Mouse (Mus musculus): ENCODE data around the gene S100a4. TPM values are rescaled to one million over a fixed set of nuclear protein-coding genes. Genes with fewer than 3 reads are reported as not detected.

S100a4 gene
- polyA plus RNA-seq, 1 experiment from 2014 or later, result 18.3 TPM

- Histone ChIP-seq H3K36me3 (ENCODE audit: insufficient read depth, low read length) (no peaks in the 10 kb centered on the region), H3K4me1 (replicated peaks; ENCODE audit: insufficient read depth, low read length) (no peaks in the 10 kb centered on the region), H3K9ac (ENCODE audit: low read depth, low read length) (no peak overlapping the region), H3K4me3 (replicated peaks; ENCODE audit: low read depth, low read length) (no peak overlapping the region), H3K27ac (no peak overlapping the region), H3K9me3 (replicated peaks; ENCODE audit: low read length) (no peaks in the 10 kb centered on the region), H3K4me2 (ENCODE audit: low read length) (no peak overlapping the region), H3K27me3 (ENCODE audit: insufficient read depth, low read length) (no peaks in the 10 kb centered on the region)
- DNase-seq (ENCODE audit: low spot score) (no peak), ATAC-seq (replicated peaks; ENCODE audit: low FRiP score, low read depth) (no peak)
- no peak for TF ChIP-seq CTCF (IDR thresholded peaks at IDR 0.05; ENCODE audit: low read depth)
These were observed 45.4 kb downstream of the S100a4 start for GRCm38 (mm10) chr3:90648981-90649380.

DNA sequence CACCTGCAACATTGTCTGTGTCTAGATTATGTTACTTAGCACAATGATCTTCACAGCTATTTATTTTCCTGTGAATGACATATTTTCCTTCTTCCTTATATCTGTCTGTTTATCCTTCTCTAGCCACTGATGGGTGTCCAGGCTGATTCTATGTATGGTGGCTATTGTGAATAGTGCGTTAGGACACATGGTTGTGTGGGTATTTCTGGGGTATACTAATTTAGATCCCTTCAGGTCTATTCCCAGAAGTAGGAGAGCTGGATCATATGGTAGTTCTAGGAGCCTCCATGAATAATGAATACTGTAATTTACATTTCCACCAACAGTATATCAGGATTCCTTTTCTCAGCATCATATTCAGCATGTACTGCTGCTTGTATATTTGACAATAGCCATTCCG, 46.3 kb downstream of the S100a4 start:
- H3K4me2 ChIP-seq (ENCODE audit: low read length), result no peak overlapping the region

GRCm38 (mm10) chr3:90652878-90653508, 49.4 kb downstream of the S100a4 start:
- Histone ChIP-seq H3K9ac (ENCODE audit: low read depth, low read length) (no peak overlapping the region), H3K4me2 (ENCODE audit: low read length) (no peak overlapping the region), H3K4me1 (replicated peaks; ENCODE audit: insufficient read depth, low read length) (no peaks in the 10 kb centered on the region), H3K27ac (no peak overlapping the region), H3K4me3 (replicated peaks; ENCODE audit: low read depth, low read length) (no peak overlapping the region), H3K9me3 (replicated peaks; ENCODE audit: low read length) (no peaks in the 10 kb centered on the region), H3K36me3 (ENCODE audit: insufficient read depth, low read length) (no peaks in the 10 kb centered on the region), H3K27me3 (ENCODE audit: insufficient read depth, low read length) (no peaks in the 10 kb centered on the region)
- ATAC-seq (replicated peaks; ENCODE audit: low FRiP score, low read depth) (no peak; the same call in 1 of the 2 replicates), DNase-seq (ENCODE audit: low spot score) (peak; percentile 85)
- peak; percentile 88 for TF ChIP-seq CTCF (IDR thresholded peaks at IDR 0.05; ENCODE audit: low read depth)
- 39% methylated on average over 5 of the region's 5 CpGs for WGBS

More for the DNA sequence above, 46.3 kb downstream of the S100a4 start:
- Histone ChIP-seq H3K36me3 (ENCODE audit: insufficient read depth, low read length) (no peaks in the 10 kb centered on the region), H3K4me3 (replicated peaks; ENCODE audit: low read depth, low read length) (no peak overlapping the region), H3K4me1 (replicated peaks; ENCODE audit: insufficient read depth, low read length) (no peaks in the 10 kb centered on the region), H3K9me3 (replicated peaks; ENCODE audit: low read length) (no peaks in the 10 kb centered on the region), H3K9ac (ENCODE audit: low read depth, low read length) (no peak overlapping the region), H3K27ac (no peak overlapping the region), H3K27me3 (ENCODE audit: insufficient read depth, low read length) (no peaks in the 10 kb centered on the region)
- TF ChIP-seq CTCF (IDR thresholded peaks at IDR 0.05; ENCODE audit: low read depth), result no peak
- 89% methylated on average over 2 of the region's 2 CpGs for WGBS
- ATAC-seq (replicated peaks; ENCODE audit: low FRiP score, low read depth) (no peak), DNase-seq (ENCODE audit: low spot score) (no peak)

DNA sequence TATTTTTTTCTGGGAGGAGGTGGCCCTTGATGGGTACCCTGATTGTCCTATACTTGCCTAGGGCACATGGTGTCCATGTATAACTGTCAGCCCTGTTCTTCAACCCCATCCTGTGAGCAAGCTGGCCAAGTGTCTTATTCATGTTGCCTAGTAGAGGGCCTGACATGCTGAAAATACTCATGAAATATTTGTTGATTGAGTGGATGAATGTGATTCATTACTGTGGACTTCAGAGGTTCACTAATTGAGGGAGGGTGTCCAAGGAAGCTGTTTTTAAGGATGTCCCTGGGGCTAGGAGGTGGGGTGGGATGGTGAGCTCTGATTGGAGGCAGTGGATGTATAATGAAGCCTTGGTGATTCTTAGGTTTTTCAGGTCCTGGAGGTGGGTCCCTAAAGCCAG, 50.1 kb downstream of the S100a4 start, which contains the start of gene S100a7a:
S100a7a (plus strand) TSS at position 301 of the 400 bp plus-strand sequence.
- Histone ChIP-seq H3K27ac (no peak within 1 kb of the TSS), H3K4me3 (replicated peaks; ENCODE audit: low read depth, low read length) (no peak within 1 kb of the TSS), H3K27me3 (ENCODE audit: insufficient read depth, low read length) (no peaks in the 10 kb centered on the region), H3K9ac (ENCODE audit: low read depth, low read length) (no peak within 1 kb of the TSS), H3K36me3 (ENCODE audit: insufficient read depth, low read length) (no peaks in the 10 kb centered on the region), H3K9me3 (replicated peaks; ENCODE audit: low read length) (no peaks in the 10 kb centered on the region), H3K4me1 (replicated peaks; ENCODE audit: insufficient read depth, low read length) (no peaks in the 10 kb centered on the region), H3K4me2 (ENCODE audit: low read length) (no peak within 1 kb of the TSS)
- TF ChIP-seq CTCF (IDR thresholded peaks at IDR 0.05; ENCODE audit: low read depth), result no peak
- ATAC-seq (replicated peaks; ENCODE audit: low FRiP score, low read depth), result no peak
- DNase-seq (ENCODE audit: low spot score), result no peak

Other genes with a start within 250 kb of the S100a4 start
- gene Slc27a3, start 213.8 kb upstream of the S100a4 start, polyA plus RNA-seq (2015; fragmentation: Nextera tagmentation; extraction: Ambion mirVana), result 15.1 and 16.1 TPM in 2 replicates
- 17.0 and 17.9 TPM in 2 replicates for gene Ints3, start 170.1 kb upstream of the S100a4 start, polyA plus RNA-seq (2015; fragmentation: Nextera tagmentation; extraction: Ambion mirVana)
- 16.7 and 17.1 TPM in 2 replicates for gene Npr1, start 137.9 kb upstream of the S100a4 start, polyA plus RNA-seq (2015; fragmentation: Nextera tagmentation; extraction: Ambion mirVana)
- gene Ilf2, start 127.6 kb upstream of the S100a4 start, polyA plus RNA-seq (2015; fragmentation: Nextera tagmentation; extraction: Ambion mirVana), result 118 and 134 TPM in 2 replicates
- 76.1 and 79.6 TPM in 2 replicates for gene Snapin, start 112.7 kb upstream of the S100a4 start, polyA plus RNA-seq (2015; fragmentation: Nextera tagmentation; extraction: Ambion mirVana)
- 122 and 126 TPM in 2 replicates for gene Chtop, start 94.3 kb upstream of the S100a4 start, polyA plus RNA-seq (2015; fragmentation: Nextera tagmentation; extraction: Ambion mirVana)
- gene S100a1, start 89.4 kb upstream of the S100a4 start, polyA plus RNA-seq (2015; fragmentation: Nextera tagmentation; extraction: Ambion mirVana), result 336 and 353 TPM in 2 replicates
- gene S100a13, start 89.3 kb upstream of the S100a4 start, polyA plus RNA-seq (2015; fragmentation: Nextera tagmentation; extraction: Ambion mirVana), result 72.2 and 78.5 TPM in 2 replicates
- 10.2 and 12.5 TPM in 2 replicates for gene S100a14, start 76.9 kb upstream of the S100a4 start, polyA plus RNA-seq (2015; fragmentation: Nextera tagmentation; extraction: Ambion mirVana)
- gene S100a16, start 66.5 kb upstream of the S100a4 start, polyA plus RNA-seq (2015; fragmentation: Nextera tagmentation; extraction: Ambion mirVana), result 242 and 252 TPM in 2 replicates
- gene S100a3, start 43.2 kb upstream of the S100a4 start, polyA plus RNA-seq (2015; fragmentation: Nextera tagmentation; extraction: Ambion mirVana), result 0.15 and 0.16 TPM in 2 replicates
- gene S100a2, start 13.5 kb upstream of the S100a4 start, polyA plus RNA-seq (2015; fragmentation: Nextera tagmentation; extraction: Ambion mirVana), result not detected in 2 replicates
- not detected in 2 replicates for gene Gm42674, start 1.9 kb upstream of the S100a4 start, polyA plus RNA-seq (2015; fragmentation: Nextera tagmentation; extraction: Ambion mirVana)
- 0.77 and 1.4 TPM in 2 replicates for gene S100a5, start 4.8 kb downstream of the S100a4 start, polyA plus RNA-seq (2015; fragmentation: Nextera tagmentation; extraction: Ambion mirVana)
- 395 and 525 TPM in 2 replicates for gene S100a6, start 9.1 kb downstream of the S100a4 start, polyA plus RNA-seq (2015; fragmentation: Nextera tagmentation; extraction: Ambion mirVana)
- gene S100a7a, start 50.2 kb downstream of the S100a4 start, polyA plus RNA-seq (2015; fragmentation: Nextera tagmentation; extraction: Ambion mirVana), result 0.14 TPM in 1 of 2 replicates, not detected in the other
- 65.2 and 69.2 TPM in 2 replicates for gene S100a8, start 65.2 kb downstream of the S100a4 start, polyA plus RNA-seq (2015; fragmentation: Nextera tagmentation; extraction: Ambion mirVana)
- 42.4 and 42.6 TPM in 2 replicates for gene S100a9, start 92.0 kb downstream of the S100a4 start, polyA plus RNA-seq (2015; fragmentation: Nextera tagmentation; extraction: Ambion mirVana)
- 0.07 TPM in 1 of 2 replicates, not detected in the other for gene Pglyrp4, start 123.1 kb downstream of the S100a4 start, polyA plus RNA-seq (2015; fragmentation: Nextera tagmentation; extraction: Ambion mirVana)
- gene Gm5849, start 174.1 kb downstream of the S100a4 start, polyA plus RNA-seq (2015; fragmentation: Nextera tagmentation; extraction: Ambion mirVana), result not detected in 2 replicates